Mouse (Mus musculus) limb, embryonic 14.5 days (tissue): ENCODE results near the gene Snrpa1. TPM values are rescaled to one million over a fixed set of nuclear protein-coding genes. Genes with fewer than 3 reads are reported as not detected.
A peak's percentile ranks its signal among the peaks of the same experiment; 100 is the strongest.

ENCODE experiments used
- ATAC-seq: fragments of 200-750 bp; cut with Nextera tagmentation; 2 replicates; pipeline ENCODE4 v1.8.0; 2017; ENCODE audit warnings: low read depth, moderate number of reproducible peaks, moderate TSS enrichment; ENCODE audit not compliant: low FRiP score
- DNase-seq: peaks from one replicate; pipeline ENCODE4 v3.0.0-alpha.2; 2015; ENCODE audit warnings: low spot score
- H3K27ac ChIP-seq: fragments of 300-500 bp; sonication (generic); replicated peaks from 2 replicates; pipeline ENCODE4 v1.5.1; 2014; ENCODE audit warnings: low read depth, mild to moderate bottlenecking, low read length, moderate library complexity, mixed read lengths
- H3K27me3 ChIP-seq: fragments of 300-500 bp; sonication (generic); 2 replicates; pipeline ENCODE4 v1.6.1; 2014; ENCODE audit warnings: low read length, mixed read lengths; ENCODE audit not compliant: control insufficient read depth, insufficient read depth
- H3K36me3 ChIP-seq: fragments of 300-500 bp; sonication (generic); 2 replicates; pipeline ENCODE4 v1.6.1; 2014; ENCODE audit warnings: mild to moderate bottlenecking, low read length, moderate library complexity, mixed read lengths; ENCODE audit not compliant: control insufficient read depth, insufficient read depth
- H3K4me1 ChIP-seq: fragments of 300-500 bp; sonication (generic); 2 replicates; pipeline ENCODE4 v1.6.1; 2014; ENCODE audit warnings: antibody characterized with exemption, low read length, mixed read lengths; ENCODE audit not compliant: control insufficient read depth, insufficient read depth
- H3K4me2 ChIP-seq: fragments of 300-500 bp; sonication (generic); replicated peaks from 2 replicates; pipeline ENCODE4 v1.6.1; 2014; ENCODE audit warnings: low read depth, mild to moderate bottlenecking, low read length, moderate library complexity; ENCODE audit not compliant: severe bottlenecking
- H3K4me3 ChIP-seq: fragments of 300-500 bp; sonication (generic); replicated peaks from 2 replicates; pipeline ENCODE4 v1.5.1; 2014; ENCODE audit warnings: low read length
- H3K9ac ChIP-seq: fragments of 300-500 bp; sonication (generic); 2 replicates; pipeline ENCODE4 v1.6.1; 2014; ENCODE audit warnings: mild to moderate bottlenecking, low read depth, low read length, moderate library complexity; ENCODE audit not compliant: severe bottlenecking
- H3K9me3 ChIP-seq: fragments of 300-500 bp; sonication (generic); 2 replicates; pipeline ENCODE4 v1.6.1; 2016; ENCODE audit warnings: low read length; ENCODE audit not compliant: control insufficient read depth
- POLR2A ChIP-seq: fragments of 200-500 bp; IDR thresholded peaks from 2 replicates; pipeline ENCODE4 v1.8.0; 2012; ENCODE audit warnings: inconsistent platforms, mild to moderate bottlenecking, moderate library complexity, borderline replicate concordance; ENCODE audit not compliant: insufficient read depth, insufficient read length; ENCODE audit errors: extremely low read depth
- WGBS: fragments of 180-500 bp; shearing (Covaris S2); extraction: QIAGEN DNeasy Blood & Tissue Kit; methylation state at CpG from one replicate; pipeline ENCODE4 v1.1.7; 2014; 5-methylcytosine and 5-hydroxymethylcytosine counted together
- polyA plus RNA-seq, 2 experiments: library from polyadenylated mRNA; depleted of rRNA in 1 of 2; stranded (reverse) in 1 of 2; unstranded in 1 of 2; fragments of >200 nt; fragmentation: Nextera tagmentation in 1 of 2; extraction: Ambion mirVana in 1 of 2; gene quantifications; 2 replicates each; pipeline versions ENCODE4 v1.2.1 to v1.2.3; 2012 to 2014

The Snrpa1 gene
- polyA plus RNA-seq, 2 experiments: 78.2 to 151 TPM

GRCm38 (mm10) chr7:66092656-66093055, 33.9 kb downstream of the Snrpa1 start:
- Histone ChIP-seq H3K4me2 (no peak overlapping the region), H3K27me3 (no peaks in the 10 kb centered on the region), H3K9ac (no peak overlapping the region), H3K36me3 (peaks cover 47% of the 10 kb centered on the region), H3K27ac (no peak overlapping the region), H3K9me3 (no peaks in the 10 kb centered on the region), H3K4me1 (no peaks in the 10 kb centered on the region), H3K4me3 (no peak overlapping the region)
- 91% methylated on average over 8 of the region's 8 CpGs for WGBS
- no peak for ATAC-seq
- DNase-seq: no peak
- no peak for TF ChIP-seq POLR2A

DNA sequence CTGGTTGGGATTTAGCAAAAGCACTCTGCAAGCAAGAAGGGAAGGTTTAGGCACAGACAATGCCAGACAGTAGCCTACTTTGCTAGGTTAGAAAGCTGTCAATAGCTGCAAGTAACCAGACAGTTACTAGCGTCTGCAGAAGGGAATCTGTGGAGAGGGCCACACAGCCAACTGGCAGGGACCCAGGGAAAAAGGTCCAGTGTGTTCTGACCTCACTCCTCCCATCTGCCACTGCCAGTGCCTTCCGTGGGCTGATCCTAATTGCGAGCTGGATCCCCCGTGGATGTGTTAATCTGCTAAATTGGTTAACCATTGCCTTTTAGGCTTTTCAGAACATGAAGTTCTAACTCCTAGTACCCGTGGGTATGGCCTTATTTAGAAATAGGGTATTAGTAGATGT, 35.3 kb downstream of the Snrpa1 start:
- no peak for TF ChIP-seq POLR2A
- no peak overlapping the region for H3K4me3 ChIP-seq
- H3K9ac ChIP-seq: no peak overlapping the region
- H3K27ac ChIP-seq: no peak overlapping the region
- H3K27me3 ChIP-seq: no peaks in the 10 kb centered on the region
- peaks cover 33% of the 10 kb centered on the region for H3K36me3 ChIP-seq
- H3K9me3 ChIP-seq: no peaks in the 10 kb centered on the region
- no peaks in the 10 kb centered on the region for H3K4me1 ChIP-seq
- DNase-seq: no peak
- no peak for ATAC-seq
- WGBS: 68% methylated on average over 5 of the region's 5 CpGs
- H3K4me2 ChIP-seq: no peak overlapping the region

DNA sequence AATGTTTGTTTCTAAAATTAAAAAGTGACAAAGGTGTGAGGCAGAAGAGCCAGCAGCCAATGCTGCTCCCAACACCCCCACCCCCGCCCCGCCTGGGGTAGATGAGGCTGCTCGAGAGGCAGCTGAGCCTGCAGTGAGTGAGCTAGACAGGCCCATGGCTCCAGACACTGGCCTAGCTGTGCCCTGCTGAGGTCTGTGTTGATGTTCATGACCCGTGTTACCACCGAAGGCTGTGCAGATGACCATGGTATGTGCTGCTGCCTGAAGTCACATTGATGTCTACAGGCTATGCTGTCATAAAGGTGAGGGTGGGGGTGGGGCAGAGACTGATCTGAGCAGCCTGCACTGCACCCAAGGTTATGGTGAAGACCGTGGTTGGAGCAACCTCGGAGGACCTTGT, 40.0 kb downstream of the Snrpa1 start:
- WGBS: 74% methylated on average over 7 of the region's 7 CpGs
- Histone ChIP-seq H3K4me2 (no peak overlapping the region), H3K36me3 (no peaks in the 10 kb centered on the region), H3K9ac (no peak overlapping the region), H3K4me1 (no peaks in the 10 kb centered on the region), H3K4me3 (no peak overlapping the region), H3K27ac (no peak overlapping the region), H3K27me3 (no peaks in the 10 kb centered on the region), H3K9me3 (no peaks in the 10 kb centered on the region)
- no peak for TF ChIP-seq POLR2A
- ATAC-seq (no peak), DNase-seq (no peak)

DNA sequence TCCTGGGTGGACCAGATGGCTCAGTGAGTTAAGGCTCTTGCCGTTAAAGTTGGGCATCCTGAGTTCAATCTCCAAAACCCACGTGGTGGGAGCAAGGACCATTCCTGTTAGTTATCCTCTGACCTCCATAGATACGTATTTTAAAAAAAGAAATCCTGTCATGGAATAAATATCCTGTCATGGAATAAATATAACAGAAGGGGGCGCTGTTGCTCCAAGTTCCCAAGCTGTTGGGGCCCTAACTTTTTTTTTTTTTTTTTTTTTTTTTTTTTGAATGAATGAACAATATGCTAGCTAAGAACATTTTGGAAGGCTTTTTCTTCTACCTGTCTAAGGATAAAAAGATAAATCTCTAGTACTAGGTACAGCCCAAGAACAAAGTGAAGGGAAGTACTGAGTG, 43.1 kb downstream of the Snrpa1 start:
- Histone ChIP-seq H3K4me3 (no peak overlapping the region), H3K4me1 (no peaks in the 10 kb centered on the region), H3K36me3 (no peaks in the 10 kb centered on the region), H3K27ac (no peak overlapping the region), H3K9me3 (no peaks in the 10 kb centered on the region), H3K4me2 (no peak overlapping the region), H3K9ac (no peak overlapping the region), H3K27me3 (no peaks in the 10 kb centered on the region)
- DNase-seq: peak; percentile 77
- TF ChIP-seq POLR2A: no peak
- ATAC-seq: no peak
- WGBS: 7% methylated on average over 4 of the region's 4 CpGs

GRCm38 (mm10) chr7:66104531-66104930, 45.7 kb downstream of the Snrpa1 start:
- Histone ChIP-seq H3K9ac (no peak overlapping the region), H3K27me3 (no peaks in the 10 kb centered on the region), H3K9me3 (no peaks in the 10 kb centered on the region), H3K4me2 (no peak overlapping the region), H3K27ac (no peak overlapping the region), H3K4me3 (no peak overlapping the region), H3K36me3 (no peaks in the 10 kb centered on the region), H3K4me1 (no peaks in the 10 kb centered on the region)
- no peak for DNase-seq
- TF ChIP-seq POLR2A: no peak
- no peak for ATAC-seq
- WGBS: 84% methylated on average over 5 of the region's 5 CpGs

- Histone ChIP-seq H3K27me3 (no peaks in the 10 kb centered on the region), H3K9ac (no peak overlapping the region), H3K36me3 (no peaks in the 10 kb centered on the region), H3K4me2 (no peak overlapping the region), H3K4me3 (no peak overlapping the region), H3K27ac (no peak overlapping the region), H3K4me1 (no peaks in the 10 kb centered on the region), H3K9me3 (no peaks in the 10 kb centered on the region)
- ATAC-seq (no peak), DNase-seq (no peak)
- 53% methylated on average over 4 of the region's 4 CpGs for WGBS
- no peak for TF ChIP-seq POLR2A
Observed at GRCm38 (mm10) chr7:66105771-66106170, 47.0 kb downstream of the Snrpa1 start.
